In the genomic region with DNA sequence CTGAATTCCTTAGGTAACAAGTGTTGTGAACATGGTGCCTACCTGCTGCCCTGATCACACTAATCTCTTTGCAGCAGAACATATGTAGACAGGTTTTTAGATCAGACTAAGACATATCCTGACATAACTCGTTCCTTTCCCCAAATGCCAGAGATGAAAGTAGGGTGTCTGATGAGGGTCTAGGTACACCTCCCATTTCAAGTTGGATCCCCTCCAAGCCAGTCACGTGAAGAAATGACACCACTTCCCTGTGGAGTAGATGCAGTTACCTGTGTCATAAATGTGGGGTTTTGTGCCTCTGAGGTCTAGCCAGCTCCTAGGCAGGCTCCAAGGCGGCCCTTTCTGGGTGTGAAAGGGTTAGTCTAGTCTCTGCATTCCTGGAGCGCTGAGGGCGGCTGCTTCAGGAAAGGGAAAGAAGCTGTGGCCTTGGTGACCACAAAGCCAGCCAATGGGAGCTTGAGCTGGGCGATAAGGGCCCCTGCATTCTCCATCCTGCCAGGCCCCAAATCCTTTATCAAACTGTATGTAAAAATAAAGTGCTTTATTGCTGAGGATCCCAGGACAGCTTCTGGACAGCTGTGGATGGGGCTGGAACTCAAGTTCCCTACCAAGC, we compare ENCODE assay signal across 9 mouse cellular contexts. TPM values are rescaled to one million over a fixed set of nuclear protein-coding genes. Genes with fewer than 3 reads are reported as not detected.
DNase-seq lines count a peak whose midpoint lies in the region; ATAC-seq lines count a peak whose summit lies in the region.
"Had no signal": no experiment of that assay in that cellular context is flagged by ENCODE, and none has a peak within 500 bp of the region (broad histone marks: within the 10 kb centered on the region; RNA-seq: fewer than 3 reads in every experiment).

No protein-coding gene starts in this region.

- H3K9ac ChIP-seq in hindbrain, embryonic 14.5 days = no peak overlapping the region

- H3K4me1 ChIP-seq in hindbrain, embryonic 10.5 days (replicated peaks) = peaks cover 20% of the 10 kb centered on the region
- H3K4me1 ChIP-seq in hindbrain, embryonic 14.5 days (replicated peaks; ENCODE audit: control insufficient read depth, insufficient read depth, low read length) = no peaks in the 10 kb centered on the region

- peaks cover 41% of the 10 kb centered on the region for H3K36me3 ChIP-seq in hindbrain, embryonic 10.5 days
- peaks cover 35% of the 10 kb centered on the region for H3K36me3 ChIP-seq in hindbrain, embryonic 14.5 days (replicated peaks; ENCODE audit: control insufficient read depth, insufficient read depth)

- ATAC-seq in hindbrain, embryonic 14.5 days (ENCODE audit: low FRiP score) = no peak

- H3K27me3 ChIP-seq in hindbrain, embryonic 10.5 days (ENCODE audit: insufficient read depth, poor library complexity, severe bottlenecking) = no peaks in the 10 kb centered on the region
- no peaks in the 10 kb centered on the region for H3K27me3 ChIP-seq in hindbrain, embryonic 14.5 days (ENCODE audit: control insufficient read depth, insufficient read depth, low read length)

- H3K9me3 ChIP-seq in hindbrain, embryonic 10.5 days = no peaks in the 10 kb centered on the region
- no peaks in the 10 kb centered on the region for H3K9me3 ChIP-seq in hindbrain, embryonic 14.5 days (ENCODE audit: control insufficient read depth, low read length)

- DNase-seq in hindbrain, embryonic 10.5 days (ENCODE audit: low spot score) = peak; percentile 42
- no peak for DNase-seq in hindbrain, embryonic 14.5 days (ENCODE audit: low spot score)
- DNase-seq in 416B (ENCODE audit: low read depth) = peak; percentile 71
- peak; percentile 27 to 41 for DNase-seq in adrenal gland, postnatal 36 days
- peak; percentile 60 for DNase-seq in liver
- no peak for DNase-seq in right cerebral cortex, adult 2 months (ENCODE audit: low spot score in 2 of 2)
- DNase-seq in spleen, adult 12 weeks (ENCODE audit: low spot score) = no peak
- DNase-seq in cerebellum, postnatal 10 days = no peak
- DNase-seq: right cerebral cortex, postnatal 25 days had no signal

- WGBS in hindbrain, embryonic 10.5 days = 28% methylated on average over 6 of the region's 6 CpGs
- 24% methylated on average over 6 of the region's 6 CpGs for WGBS in hindbrain, embryonic 14.5 days

- no peak overlapping the region for H3K27ac ChIP-seq in hindbrain, embryonic 10.5 days
- H3K27ac ChIP-seq in hindbrain, embryonic 14.5 days = no peak overlapping the region

- H3K4me3 ChIP-seq in hindbrain, embryonic 10.5 days = no peak overlapping the region
- H3K4me3 ChIP-seq in hindbrain, embryonic 14.5 days (replicated peaks; ENCODE audit: low read length) = no peak overlapping the region

- no peak overlapping the region for H3K4me2 ChIP-seq in hindbrain, embryonic 14.5 days (replicated peaks)

RNA-seq across cellular contexts. Expression of gene Ahsa1, which starts 11.9 kb away (rescaled TPM):
- 230 and 269 TPM in 2 replicates for polyA plus RNA-seq in hindbrain, embryonic 10.5 days (2016; fragmentation: Nextera tagmentation; extraction: Ambion mirVana)
- 169 and 181 TPM in 2 replicates for polyA plus RNA-seq in hindbrain, embryonic 14.5 days (2014; fragmentation: Nextera tagmentation; extraction: Ambion mirVana)
- 100 to 1,000 TPM; 154 to 214 TPM for total RNA-seq in adrenal gland, postnatal 36 days (2021)

RNA-seq across cellular contexts. Expression of gene Vipas39, which starts 12.2 kb away (rescaled TPM):
- 52.6 and 67.0 TPM in 2 replicates for polyA plus RNA-seq in hindbrain, embryonic 10.5 days (2016; fragmentation: Nextera tagmentation; extraction: Ambion mirVana)
- polyA plus RNA-seq in hindbrain, embryonic 14.5 days (2014; fragmentation: Nextera tagmentation; extraction: Ambion mirVana) = 56.7 and 58.9 TPM in 2 replicates
- total RNA-seq in adrenal gland, postnatal 36 days (2021) = 10 to 100 TPM; 34.4 to 37.4 TPM

RNA-seq across cellular contexts. Expression of gene Ism2, which starts 21.3 kb away (rescaled TPM):
- polyA plus RNA-seq in hindbrain, embryonic 10.5 days (2016; fragmentation: Nextera tagmentation; extraction: Ambion mirVana) = 0.84 and 1.5 TPM in 2 replicates
- polyA plus RNA-seq in hindbrain, embryonic 14.5 days (2014; fragmentation: Nextera tagmentation; extraction: Ambion mirVana) = 0.86 and 1.3 TPM in 2 replicates
- total RNA-seq in adrenal gland, postnatal 36 days (2021) = under 1 TPM; 0.13 to 0.17 TPM

RNA-seq across cellular contexts. Expression of gene Noxred1, which starts 39.7 kb away (rescaled TPM):
- polyA plus RNA-seq in hindbrain, embryonic 10.5 days (2016; fragmentation: Nextera tagmentation; extraction: Ambion mirVana) = 0.50 and 1.4 TPM in 2 replicates
- polyA plus RNA-seq in hindbrain, embryonic 14.5 days (2014; fragmentation: Nextera tagmentation; extraction: Ambion mirVana) = 1.7 and 2.4 TPM in 2 replicates
- under 1 TPM; 0.33 to 0.66 TPM for total RNA-seq in adrenal gland, postnatal 36 days (2021)

Comparison
In these comparisons a context has a peak if more than half of its experiments do, and no peak if none do; other contexts are left out.
1. DNase-seq: peak in hindbrain, embryonic 10.5 days (single experiment), 416B (single experiment), adrenal gland, postnatal 36 days (2 of 2) and liver (single experiment); none in hindbrain, embryonic 14.5 days (single experiment), right cerebral cortex, adult 2 months (0 of 2), spleen, adult 12 weeks (single experiment) and cerebellum, postnatal 10 days (0 of 2).